Comparison of ENCODE assay signal across 22 mouse cellular contexts in the genomic region with DNA sequence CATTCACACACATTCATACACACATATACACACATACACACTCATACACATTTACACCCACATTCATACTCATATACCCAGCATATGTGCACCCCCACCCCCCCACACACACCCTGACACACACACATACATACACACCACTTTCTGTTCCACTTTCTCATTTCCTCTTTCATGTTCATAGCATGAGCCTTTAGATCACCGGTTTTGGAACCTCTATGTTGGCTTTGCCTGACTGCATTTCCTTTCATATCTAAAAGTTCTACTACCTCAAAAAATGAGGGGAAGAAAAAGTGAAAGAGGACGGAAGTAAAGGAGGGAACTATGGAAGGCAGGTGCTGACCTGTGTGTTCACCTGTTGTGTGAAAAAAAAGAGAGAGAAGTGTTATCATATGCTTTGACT. TPM values are rescaled to one million over a fixed set of nuclear protein-coding genes. Genes with fewer than 3 reads are reported as not detected.
DNase-seq lines count a peak whose midpoint lies in the region; ATAC-seq and TF ChIP-seq lines count a peak whose summit lies in the region.
"Had no signal": no experiment of that assay in that cellular context is flagged by ENCODE, and none has a peak within 500 bp of the region (broad histone marks: within the 10 kb centered on the region; RNA-seq: fewer than 3 reads in every experiment).

No protein-coding gene starts in this region.

- H3K36me3 ChIP-seq in midbrain, embryonic 13.5 days, result peaks cover 35% of the 10 kb centered on the region
- peaks cover 27% of the 10 kb centered on the region for H3K36me3 ChIP-seq in midbrain, postnatal 0 days (ENCODE audit: insufficient read depth, low read length)
- no peaks in the 10 kb centered on the region for H3K36me3 ChIP-seq in intestine, embryonic 15.5 days
- H3K36me3 ChIP-seq: embryonic facial prominence, embryonic 10.5 days; limb, embryonic 12.5 days had no signal

- no peak for DNase-seq in midbrain, postnatal 0 days (ENCODE audit: low spot score)
- DNase-seq in CD4-positive helper T cell, adult 2 months (ENCODE audit: low read depth, low spot score), result peak; percentile 83
- peak; percentile 74 for DNase-seq in naive thymus-derived CD4-positive, alpha-beta T cell, adult 2 months (ENCODE audit: low read depth)
- DNase-seq in left cerebral cortex, postnatal 4 days, result no peak
- no peak for DNase-seq in lung, adult 2 months
- DNase-seq: adrenal gland, postnatal 10 days; cerebellum, adult 11 months; cerebellum, postnatal 25 days; heart, adult 2 months; kidney, adult 2 months; kidney, postnatal 25 days; lung, postnatal 14 days had no signal

- H3K9me3 ChIP-seq in midbrain, embryonic 13.5 days, result no peaks in the 10 kb centered on the region
- no peaks in the 10 kb centered on the region for H3K9me3 ChIP-seq in midbrain, postnatal 0 days (ENCODE audit: low read length)
- H3K9me3 ChIP-seq in intestine, embryonic 15.5 days, result no peaks in the 10 kb centered on the region
- H3K9me3 ChIP-seq: embryonic facial prominence, embryonic 10.5 days; forebrain, embryonic 15.5 days; limb, embryonic 12.5 days had no signal

- intact Hi-C loops in left cerebral cortex, postnatal 4 days (cut with DNase I), result no loop called here

- 87% methylated on average over 2 of the region's 2 CpGs for WGBS in midbrain, embryonic 13.5 days
- WGBS in midbrain, postnatal 0 days, result 88% methylated on average over 2 of the region's 2 CpGs
- WGBS in intestine, embryonic 15.5 days, result 81% methylated on average over 2 of the region's 2 CpGs
- 56% methylated on average over 2 of the region's 2 CpGs for WGBS in lung, adult 2 months

- no peak for TF ChIP-seq CTCF in midbrain, postnatal 0 days (IDR thresholded peaks at IDR 0.05)
- no peak for TF ChIP-seq CTCF in lung, adult 2 months (IDR thresholded peaks at IDR 0.05; ENCODE audit: insufficient read depth, low read length)

- H3K27ac ChIP-seq in midbrain, embryonic 13.5 days, result no peak overlapping the region
- no peak overlapping the region for H3K27ac ChIP-seq in midbrain, postnatal 0 days (ENCODE audit: low read depth, low read length)
- H3K27ac ChIP-seq in intestine, embryonic 15.5 days, result no peak overlapping the region
- H3K27ac ChIP-seq: embryonic facial prominence, embryonic 10.5 days; forebrain, embryonic 15.5 days; heart, adult 2 months; limb, embryonic 12.5 days; liver, embryonic 14.5 days had no signal

- H3K4me2 ChIP-seq in midbrain, embryonic 13.5 days (replicated peaks), result no peak overlapping the region
- H3K4me2 ChIP-seq in midbrain, postnatal 0 days (ENCODE audit: low read depth, low read length, poor library complexity, severe bottlenecking), result no peak overlapping the region
- H3K4me2 ChIP-seq in intestine, embryonic 15.5 days (replicated peaks), result no peak overlapping the region
- H3K4me2 ChIP-seq: forebrain, embryonic 15.5 days; limb, embryonic 12.5 days; midbrain, embryonic 11.5 days had no signal

- ATAC-seq in midbrain, embryonic 13.5 days, result 0 out of 2 replicates have a peak, but pooled peaks have one; percentile 40
- no peak for ATAC-seq in midbrain, postnatal 0 days (ENCODE audit: low FRiP score)
- ATAC-seq in common myeloid progenitor, adult 5-6 weeks (replicated peaks; ENCODE audit: low read depth, poor library complexity, severe bottlenecking), result peak; percentile 83
- no peak for ATAC-seq in intestine, embryonic 15.5 days
- ATAC-seq: forebrain, embryonic 15.5 days; hindbrain, embryonic 16.5 days had no signal

- no peaks in the 10 kb centered on the region for H3K27me3 ChIP-seq in midbrain, embryonic 13.5 days
- no peaks in the 10 kb centered on the region for H3K27me3 ChIP-seq in midbrain, postnatal 0 days (ENCODE audit: insufficient read depth, low read length)
- H3K27me3 ChIP-seq in intestine, embryonic 15.5 days (replicated peaks), result no peaks in the 10 kb centered on the region
- H3K27me3 ChIP-seq: forebrain, embryonic 15.5 days; limb, embryonic 12.5 days had no signal

- no peak overlapping the region for H3K9ac ChIP-seq in midbrain, embryonic 13.5 days (replicated peaks)
- H3K9ac ChIP-seq in midbrain, postnatal 0 days (replicated peaks; ENCODE audit: low read length, poor library complexity, severe bottlenecking), result no peak overlapping the region
- H3K9ac ChIP-seq in intestine, embryonic 15.5 days, result no peak overlapping the region
- H3K9ac ChIP-seq: forebrain, embryonic 15.5 days; limb, embryonic 12.5 days; liver, embryonic 14.5 days had no signal

- no peaks in the 10 kb centered on the region for H3K4me1 ChIP-seq in midbrain, embryonic 13.5 days (replicated peaks)
- no peaks in the 10 kb centered on the region for H3K4me1 ChIP-seq in midbrain, postnatal 0 days (ENCODE audit: insufficient read depth, low read length)
- no peaks in the 10 kb centered on the region for H3K4me1 ChIP-seq in intestine, embryonic 15.5 days (replicated peaks)
- H3K4me1 ChIP-seq in lung, adult 2 months (ENCODE audit: control insufficient read depth, insufficient read depth, low read length), result peaks cover 18% of the 10 kb centered on the region
- H3K4me1 ChIP-seq: embryonic facial prominence, embryonic 10.5 days; forebrain, embryonic 15.5 days; limb, embryonic 12.5 days had no signal

- H3K4me3 ChIP-seq in midbrain, embryonic 13.5 days (replicated peaks), result no peak overlapping the region
- H3K4me3 ChIP-seq in midbrain, postnatal 0 days (ENCODE audit: low read depth, low read length), result no peak overlapping the region
- no peak overlapping the region for H3K4me3 ChIP-seq in intestine, embryonic 15.5 days (replicated peaks)
- no peak overlapping the region for H3K4me3 ChIP-seq in lung, adult 2 months (replicated peaks; ENCODE audit: extremely low read depth, low read depth, low read length)
- H3K4me3 ChIP-seq: embryonic facial prominence, embryonic 10.5 days; erythroblast, embryonic 14.5 days; forebrain, embryonic 15.5 days; heart, adult 2 months; limb, embryonic 12.5 days had no signal

- no peak for TF ChIP-seq POLR2A in lung, adult 2 months (IDR thresholded peaks at IDR 0.05; ENCODE audit: borderline replicate concordance, extremely low read depth, low read depth, low read length)

RNA-seq across cellular contexts. Expression of a gene that starts 19.0 kb away (rescaled TPM):
- 226 and 244 TPM in 2 replicates for polyA plus RNA-seq in midbrain, embryonic 13.5 days (2015; fragmentation: Nextera tagmentation; extraction: Ambion mirVana)
- total RNA-seq in midbrain, postnatal 0 days (2014; rRNA removed), result 272 and 340 TPM in 2 replicates
- polyA plus RNA-seq in midbrain, postnatal 0 days (2015; fragmentation: Nextera tagmentation; extraction: Ambion mirVana), result 503 and 514 TPM in 2 replicates
- 0.73 and 0.82 TPM in 2 replicates for total RNA-seq in common myeloid progenitor, adult 5-6 weeks (2017)
- 36.5 and 37.4 TPM in 2 replicates for polyA plus RNA-seq in intestine, embryonic 15.5 days (2015; fragmentation: Nextera tagmentation; extraction: Ambion mirVana)
- total RNA-seq in left cerebral cortex, postnatal 4 days (2021), result 100 to 1,000 TPM; 312 to 324 TPM
- polyA plus RNA-seq in lung, adult 2 months (2012; rRNA removed), result 207 and 212 TPM in 2 replicates

Comparison
In these comparisons a context has a peak if more than half of its experiments do, and no peak if none do; other contexts are left out.
1. ATAC-seq: peak in midbrain, embryonic 13.5 days (single experiment) and common myeloid progenitor, adult 5-6 weeks (single experiment); none in midbrain, postnatal 0 days (single experiment) and intestine, embryonic 15.5 days (single experiment).
2. DNase-seq: peak in CD4-positive helper T cell, adult 2 months (single experiment) and naive thymus-derived CD4-positive, alpha-beta T cell, adult 2 months (single experiment); none in midbrain, postnatal 0 days (single experiment), left cerebral cortex, postnatal 4 days (single experiment) and lung, adult 2 months (single experiment).